Mouse (Mus musculus) testis, adult 2 months (tissue): Measurements from ENCODE around the gene Naa80.

Source experiments
- CTCF ChIP-seq: fragments of 200-500 bp; IDR thresholded peaks from 2 replicates; pipeline ENCODE4 v1.5.1; 2012; ENCODE audit warnings: low read depth, mild to moderate bottlenecking, inconsistent platforms, low read length, moderate library complexity; ENCODE audit not compliant: control insufficient read depth, insufficient read depth, insufficient replicate concordance
- POLR2A ChIP-seq: fragments of 200-500 bp; IDR thresholded peaks from 2 replicates; pipeline ENCODE4 v1.6.1; 2012; ENCODE audit warnings: low read depth, mild to moderate bottlenecking, inconsistent platforms, low read length, moderate library complexity; ENCODE audit not compliant: control insufficient read depth

DNA sequence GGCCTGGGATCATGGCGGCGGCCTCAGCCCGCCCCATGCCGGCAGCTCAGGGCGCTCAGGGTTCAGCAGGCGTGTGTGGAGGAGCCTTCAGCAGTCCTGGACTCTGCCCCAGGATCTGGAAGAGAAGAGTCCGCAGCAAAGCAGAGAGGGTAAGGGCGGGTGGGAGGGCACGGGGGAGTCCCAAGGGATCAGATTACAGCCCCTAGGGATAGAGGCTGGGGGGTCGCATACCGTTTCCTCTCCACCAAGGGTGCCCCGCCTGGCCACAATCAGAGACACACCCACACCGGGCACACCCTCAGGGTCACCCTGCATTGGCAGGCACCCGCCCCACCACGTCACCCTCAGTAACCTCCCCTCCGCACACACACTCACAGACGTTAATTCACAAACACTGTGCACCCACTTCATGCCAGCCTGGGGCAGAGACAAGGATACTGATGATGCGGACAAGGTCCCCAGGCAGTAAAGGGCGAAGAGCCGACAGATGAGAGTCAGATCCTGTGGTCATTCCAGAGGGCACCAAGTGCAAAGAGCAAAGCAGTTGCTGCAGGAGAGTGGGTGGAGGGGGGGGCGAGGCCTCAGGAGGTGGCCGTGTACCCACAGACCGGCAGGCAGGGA, 26.5 kb downstream of the Naa80 start:
- TF ChIP-seq POLR2A = no peak
- TF ChIP-seq CTCF = no peak
